Mouse (Mus musculus) forebrain, embryonic 16.5 days (tissue): ENCODE data around the gene Slc6a20b. TPM values are rescaled to one million over a fixed set of nuclear protein-coding genes. Genes with fewer than 3 reads are reported as not detected.
"Not testable (repeated sequence)": the region's sequence is repeated elsewhere in the genome, so short reads cannot be mapped to it uniquely, and the experiment has no call there.

Experiments used
- ATAC-seq: fragments of 200-750 bp; cut with Nextera tagmentation; 2 replicates; pipeline ENCODE4 v1.8.0; 2017; ENCODE audit warnings: mild to moderate bottlenecking, moderate library complexity
- H3K27ac ChIP-seq: fragments of 300-500 bp; sonication (generic); 2 replicates; pipeline ENCODE4 v1.5.1; 2014; ENCODE audit warnings: low read length, control low read depth
- H3K27me3 ChIP-seq: fragments of 300-500 bp; sonication (generic); replicated peaks from 2 replicates; pipeline ENCODE4 v1.6.1; 2014; ENCODE audit warnings: low read length; ENCODE audit not compliant: control insufficient read depth, insufficient read depth
- H3K36me3 ChIP-seq: fragments of 300-500 bp; sonication (generic); 2 replicates; pipeline ENCODE4 v1.6.1; 2014; ENCODE audit not compliant: control insufficient read depth, insufficient read depth
- H3K4me1 ChIP-seq: fragments of 300-500 bp; sonication (generic); replicated peaks from 2 replicates; pipeline ENCODE4 v1.6.1; 2014; ENCODE audit warnings: low read length; ENCODE audit not compliant: control insufficient read depth, insufficient read depth
- H3K4me2 ChIP-seq: fragments of 300-500 bp; sonication (generic); 2 replicates; pipeline ENCODE4 v1.6.1; 2014; ENCODE audit warnings: mild to moderate bottlenecking, low read length, control low read depth
- H3K4me3 ChIP-seq: fragments of 300-500 bp; sonication (generic); replicated peaks from 2 replicates; pipeline ENCODE4 v1.5.1; 2014; ENCODE audit warnings: mild to moderate bottlenecking, low read length, control low read depth
- H3K9ac ChIP-seq: fragments of 300-500 bp; sonication (generic); replicated peaks from 2 replicates; pipeline ENCODE4 v1.6.1; 2014; ENCODE audit warnings: low read depth, low read length, control low read depth
- H3K9me3 ChIP-seq: fragments of 300-500 bp; sonication (generic); 2 replicates; pipeline ENCODE4 v1.6.1; 2016; ENCODE audit warnings: low read length; ENCODE audit not compliant: control insufficient read depth
- WGBS: fragments of 180-500 bp; shearing (Covaris S2); extraction: QIAGEN DNeasy Blood & Tissue Kit; methylation state at CpG from one replicate; pipeline ENCODE4 v1.1.7; 2014; 5-methylcytosine and 5-hydroxymethylcytosine counted together
- polyA plus RNA-seq: library from polyadenylated mRNA; unstranded; fragments of >200 nt; fragmentation: Nextera tagmentation; extraction: Ambion mirVana; gene quantifications from 2 replicates; pipeline ENCODE4 v1.2.1, GENCODE M21; 2015

The Slc6a20b gene
- 0.19 and 0.41 TPM in 2 replicates for polyA plus RNA-seq

GRCm38 (mm10) chr9:123632281-123632680 is at the start of gene Slc6a20b:
TSS of gene Slc6a20b (minus strand) at chr9:123632565.
- no peak for ATAC-seq
- WGBS: 88% methylated on average over 6 of the region's 6 CpGs

GRCm38 (mm10) chr9:123679198-123679597 is 46.8 kb upstream of the Slc6a20b start:
- no peak overlapping the region for H3K9ac ChIP-seq
- H3K9me3 ChIP-seq: no peaks in the 10 kb centered on the region
- peak overlapping the region; percentile 75 for H3K4me2 ChIP-seq
- no peak for ATAC-seq
- peaks cover 32% of the 10 kb centered on the region for H3K27me3 ChIP-seq
- H3K36me3 ChIP-seq: no peaks in the 10 kb centered on the region
- 24% methylated on average over 2 of the region's 2 CpGs for WGBS
- H3K4me3 ChIP-seq: peak overlapping the region; percentile 46; the same call in 1 of the 2 replicates
- no peak overlapping the region for H3K27ac ChIP-seq
- H3K4me1 ChIP-seq: peaks cover 8% of the 10 kb centered on the region

More at GRCm38 (mm10) chr9:123632281-123632680, at the start of gene Slc6a20b:
- Histone ChIP-seq H3K27ac (no peak within 1 kb of the TSS), H3K4me2 (no peak within 1 kb of the TSS), H3K27me3 (no peaks in the 10 kb centered on the region), H3K4me3 (no peak within 1 kb of the TSS), H3K4me1 (no peaks in the 10 kb centered on the region), H3K36me3 (no peaks in the 10 kb centered on the region), H3K9ac (no peak within 1 kb of the TSS), H3K9me3 (no peaks in the 10 kb centered on the region)

- Histone ChIP-seq H3K4me1 (peaks cover 8% of the 10 kb centered on the region), H3K27ac (no peak within 1 kb of the TSS), H3K27me3 (peaks cover 32% of the 10 kb centered on the region), H3K4me2 (peak within 1 kb of the TSS; percentile 75), H3K4me3 (peak within 1 kb of the TSS; percentile 46), H3K9ac (peak within 1 kb of the TSS; percentile 45), H3K36me3 (no peaks in the 10 kb centered on the region), H3K9me3 (no peaks in the 10 kb centered on the region)
- peak; percentile 33; the same call in 1 of the 2 replicates for ATAC-seq
- WGBS: under 1% methylated on average over 73 of the region's 73 CpGs
Measured at GRCm38 (mm10) chr9:123678327-123679105, 46.2 kb upstream of the Slc6a20b start, which contains the start of the genes Ccr9 and Slc6a20a. TSS of gene Ccr9 (plus strand) at chr9:123678439. TSS of gene Slc6a20a (minus strand) at chr9:123678885.

- no peak for ATAC-seq
- 60% methylated on average over 5 of the region's 5 CpGs for WGBS
- Histone ChIP-seq H3K4me3 (no peak overlapping the region), H3K27me3 (no peaks in the 10 kb centered on the region), H3K9me3 (no peaks in the 10 kb centered on the region), H3K9ac (no peak overlapping the region), H3K27ac (no peak overlapping the region), H3K4me1 (no peaks in the 10 kb centered on the region), H3K4me2 (no peak overlapping the region), H3K36me3 (no peaks in the 10 kb centered on the region)
Measured at GRCm38 (mm10) chr9:123665645-123666044, 33.3 kb upstream of the Slc6a20b start.

GRCm38 (mm10) chr9:123659986-123660676 is 27.8 kb upstream of the Slc6a20b start:
- H3K27ac ChIP-seq, H3K9me3 ChIP-seq, H3K9ac ChIP-seq, H3K4me1 ChIP-seq, H3K27me3 ChIP-seq, H3K4me3 ChIP-seq, H3K36me3 ChIP-seq: not testable (repeated sequence)
- WGBS: 63% methylated on average over 17 of the region's 18 CpGs
- peak; percentile 90 for ATAC-seq
- H3K4me2 ChIP-seq: peak overlapping the region; percentile 13; the same call in 1 of the 2 replicates

GRCm38 (mm10) chr9:123658981-123659380 is 26.6 kb upstream of the Slc6a20b start:
- Histone ChIP-seq H3K36me3 (no peaks in the 10 kb centered on the region), H3K9me3 (no peaks in the 10 kb centered on the region), H3K4me3 (no peak overlapping the region), H3K27ac (no peak overlapping the region), H3K4me1 (peaks cover 6% of the 10 kb centered on the region; the same call in 1 of the 2 replicates), H3K4me2 (no peak overlapping the region), H3K27me3 (no peaks in the 10 kb centered on the region), H3K9ac (no peak overlapping the region)
- ATAC-seq: no peak

GRCm38 (mm10) chr9:123657457-123657856 is 25.1 kb upstream of the Slc6a20b start:
- no peak overlapping the region for H3K4me2 ChIP-seq

GRCm38 (mm10) chr9:123651369-123651768 is 19.0 kb upstream of the Slc6a20b start:
- Histone ChIP-seq H3K27me3 (no peaks in the 10 kb centered on the region), H3K27ac (no peak overlapping the region), H3K36me3 (no peaks in the 10 kb centered on the region), H3K9ac (no peak overlapping the region), H3K4me3 (no peak overlapping the region), H3K4me2 (no peak overlapping the region), H3K4me1 (no peaks in the 10 kb centered on the region), H3K9me3 (no peaks in the 10 kb centered on the region)
- WGBS: 55% methylated on average over 4 of the region's 4 CpGs
- ATAC-seq: no peak

More at GRCm38 (mm10) chr9:123657457-123657856, 25.1 kb upstream of the Slc6a20b start:
- H3K27ac ChIP-seq: no peak overlapping the region
- no peak overlapping the region for H3K4me3 ChIP-seq
- no peaks in the 10 kb centered on the region for H3K36me3 ChIP-seq
- H3K4me1 ChIP-seq: peaks cover 6% of the 10 kb centered on the region; the same call in 1 of the 2 replicates
- no peak for ATAC-seq
- H3K9me3 ChIP-seq: no peaks in the 10 kb centered on the region
- WGBS: 90% methylated on average over 3 of the region's 3 CpGs
- no peaks in the 10 kb centered on the region for H3K27me3 ChIP-seq
- no peak overlapping the region for H3K9ac ChIP-seq

GRCm38 (mm10) chr9:123649785-123650511 is 17.6 kb upstream of the Slc6a20b start:
- H3K9me3 ChIP-seq: no peaks in the 10 kb centered on the region

More at GRCm38 (mm10) chr9:123649785-123650511, 17.6 kb upstream of the Slc6a20b start:
- Histone ChIP-seq H3K27me3 (no peaks in the 10 kb centered on the region), H3K36me3 (no peaks in the 10 kb centered on the region), H3K27ac (no peak overlapping the region), H3K4me1 (no peaks in the 10 kb centered on the region), H3K9ac (no peak overlapping the region), H3K4me3 (no peak overlapping the region), H3K4me2 (no peak overlapping the region)
- WGBS: 92% methylated on average over 2 of the region's 2 CpGs
- no peak for ATAC-seq
